Mouse (Mus musculus): Measurements from ENCODE around the gene Pank1.

Gene Pank1

DNA sequence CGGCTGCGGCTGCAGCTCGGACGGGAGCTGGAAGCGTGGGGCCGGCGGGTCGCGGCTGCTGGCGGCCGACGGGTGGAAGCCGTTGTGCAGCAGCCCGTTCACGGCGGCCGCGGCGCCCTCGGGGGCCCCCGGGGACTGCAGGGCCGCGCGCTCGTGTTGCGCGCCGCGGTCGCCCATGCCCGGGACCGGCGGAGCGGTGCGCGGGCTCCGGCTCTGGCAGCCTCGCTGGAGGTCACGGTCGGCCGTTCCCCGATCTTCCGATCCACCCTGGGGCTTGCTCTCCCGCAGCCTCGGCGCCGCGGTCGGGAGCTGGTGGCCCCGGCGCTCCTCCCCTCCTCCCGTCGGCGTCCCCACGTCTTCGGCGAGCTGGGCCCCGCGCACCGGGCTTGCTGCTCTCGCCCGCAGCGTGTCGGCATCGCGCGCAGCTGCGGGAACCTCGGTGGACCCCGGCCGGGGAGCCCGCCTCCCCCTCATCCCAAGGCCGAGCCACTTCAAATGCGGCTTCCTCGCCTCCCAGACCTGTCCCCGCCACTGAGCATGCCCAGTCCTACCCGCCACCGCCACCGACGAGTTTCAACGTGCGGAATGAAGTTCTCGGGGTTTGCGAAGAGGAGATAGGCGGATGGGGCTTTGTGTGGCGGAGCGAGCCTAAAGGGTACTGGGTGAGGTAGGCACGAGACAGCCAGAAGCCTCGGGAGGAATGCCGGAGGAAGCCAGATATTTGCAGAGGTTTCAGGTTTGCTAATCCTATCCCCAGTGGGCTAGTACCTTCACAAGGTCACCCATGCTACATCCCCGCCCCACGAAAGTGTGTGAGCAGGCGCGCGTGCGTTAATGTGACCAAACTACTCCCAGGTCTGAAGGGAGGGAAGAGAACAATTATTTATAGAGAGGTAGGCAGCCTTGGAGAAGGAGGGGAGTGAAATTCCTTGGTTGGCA is at the start of gene Pank1:
Gene Pank1 (minus strand): TSS at position 853 of the 939 bp plus-strand sequence.
- DNase-seq (ENCODE audit: low spot score in 2 of 2): peak; percentile 54 to 56

DNA sequence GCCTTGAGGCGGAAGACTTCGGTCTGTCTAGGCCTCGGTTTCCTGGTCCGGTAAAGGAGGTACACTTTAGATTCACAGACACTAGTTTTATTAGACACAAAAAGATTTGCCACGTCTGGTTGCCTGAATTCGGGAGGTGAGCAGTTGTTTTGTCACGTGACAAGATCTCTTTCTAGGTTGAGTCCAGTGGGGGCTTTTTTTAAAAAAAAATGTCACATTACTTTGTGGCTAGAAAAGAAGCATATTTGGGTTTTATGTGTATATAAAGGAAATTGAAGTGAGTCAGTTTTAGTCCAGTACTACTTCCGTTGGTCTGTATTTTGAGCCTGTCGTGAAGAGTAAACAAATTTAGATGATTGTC is 43.3 kb upstream of the Pank1 start:
- no peak for DNase-seq (ENCODE audit: low spot score in 2 of 2)

DNA sequence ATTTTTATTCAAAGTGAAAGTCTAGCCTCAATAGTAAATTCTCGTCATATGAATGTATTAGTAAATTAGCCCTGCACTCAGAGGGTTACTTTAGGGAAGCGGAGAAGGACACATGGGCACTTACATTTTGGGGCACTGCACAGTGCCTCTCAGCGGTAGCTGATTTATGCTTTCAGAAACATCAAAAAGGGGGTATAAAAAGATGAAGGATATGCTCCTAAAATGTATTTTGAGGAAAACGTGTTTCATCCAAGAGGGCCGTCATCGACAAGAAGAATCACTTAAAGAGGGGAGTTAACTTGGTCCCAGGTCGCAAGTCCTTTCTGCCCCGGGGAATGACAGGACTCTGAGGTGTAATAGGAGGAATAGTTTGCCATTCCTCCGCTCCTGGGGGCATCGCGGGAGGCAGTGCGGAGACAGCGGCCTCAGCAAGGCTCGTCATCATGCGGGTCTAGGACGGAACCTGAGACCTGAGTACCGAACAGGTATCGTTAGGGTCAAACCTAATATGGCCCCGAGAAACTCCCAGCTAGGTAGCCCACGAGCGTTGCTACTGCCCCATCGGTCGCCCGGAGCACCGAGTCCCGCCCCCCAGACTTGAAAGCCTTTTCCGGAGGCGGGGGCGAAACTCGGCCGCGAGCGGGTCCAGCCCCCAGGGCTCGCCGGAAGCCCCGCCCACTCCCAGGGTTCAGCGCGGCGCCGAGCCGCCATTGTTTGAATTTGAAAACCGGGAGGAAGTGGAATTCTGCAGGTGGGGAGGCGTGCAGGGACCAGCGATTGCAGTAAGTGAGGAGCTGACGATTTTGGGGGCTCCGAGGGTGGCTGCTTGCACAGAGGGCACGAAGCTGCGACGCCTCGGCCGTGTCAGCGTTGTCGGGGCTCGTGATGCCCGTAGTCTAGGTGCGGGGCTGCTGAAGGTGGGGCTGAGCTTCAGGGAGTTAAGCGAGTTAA is 42.7 kb upstream of the Pank1 start, which contains the start of gene Kif20b:
Gene Kif20b (plus strand): TSS at position 710 of the 951 bp plus-strand sequence.
- DNase-seq (ENCODE audit: low spot score in 2 of 2): peak; percentile 86 to 93

DNA sequence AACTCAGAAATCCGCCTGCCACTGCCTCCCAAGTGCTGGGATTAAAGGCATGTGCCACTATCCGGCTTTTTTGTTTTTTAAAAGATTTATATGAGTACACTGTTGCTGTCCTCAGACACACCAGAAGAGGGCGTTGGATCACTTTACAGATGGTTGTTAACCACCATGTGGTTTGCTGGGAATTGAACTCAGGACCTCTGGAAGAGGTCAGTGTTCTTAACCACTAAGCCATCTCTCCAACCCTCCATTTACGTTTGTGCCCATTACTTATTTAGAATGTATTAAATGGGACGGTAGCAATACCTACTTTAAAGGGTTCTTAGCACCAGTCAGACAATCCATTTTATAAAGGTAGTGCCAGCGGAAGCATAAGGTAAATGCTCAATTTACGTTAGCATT is 42.0 kb upstream of the Pank1 start:
- peak in 1 of 2 experiments; percentile 10 for DNase-seq (ENCODE audit: low spot score in 2 of 2)

DNA sequence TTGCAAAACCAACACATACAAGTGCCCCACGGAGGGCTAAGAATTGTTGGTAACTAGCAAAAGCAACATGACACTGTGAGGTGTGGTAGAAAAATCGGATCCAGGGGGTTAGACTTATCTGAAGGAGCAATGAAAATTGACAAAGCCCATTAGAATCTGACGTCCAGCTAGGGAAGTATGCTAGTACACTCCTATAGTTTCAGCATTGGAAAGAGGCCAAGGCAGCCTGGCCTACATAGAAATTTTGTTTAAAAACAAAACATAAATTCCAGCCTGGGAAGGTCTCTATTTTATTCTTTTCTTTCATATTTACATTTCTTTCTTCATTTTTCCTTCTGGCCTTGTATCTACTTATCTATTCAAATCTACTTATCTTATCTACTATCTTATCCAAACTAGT is 41.3 kb upstream of the Pank1 start:
- DNase-seq (ENCODE audit: low spot score in 2 of 2): no peak

DNA sequence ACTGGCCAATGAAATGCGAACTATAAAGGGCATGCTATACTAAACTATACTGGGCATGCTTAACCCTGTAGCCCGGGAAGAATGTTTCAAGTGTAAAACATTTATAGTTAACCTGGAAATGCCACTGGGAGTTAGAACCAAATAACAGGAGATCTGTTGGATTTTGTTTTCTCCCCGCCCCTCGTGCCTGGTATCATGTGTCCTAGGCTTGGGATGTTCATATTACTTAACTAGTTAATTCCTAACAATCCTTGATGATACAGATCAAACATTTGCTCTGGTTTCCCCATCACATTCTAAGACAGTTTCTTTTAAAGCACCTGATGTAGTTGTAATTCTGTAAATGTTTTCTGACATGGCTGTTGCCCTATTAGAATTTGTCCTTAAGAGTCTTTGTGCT is 40.8 kb upstream of the Pank1 start:
- no peak for DNase-seq (ENCODE audit: low spot score in 2 of 2)

DNA sequence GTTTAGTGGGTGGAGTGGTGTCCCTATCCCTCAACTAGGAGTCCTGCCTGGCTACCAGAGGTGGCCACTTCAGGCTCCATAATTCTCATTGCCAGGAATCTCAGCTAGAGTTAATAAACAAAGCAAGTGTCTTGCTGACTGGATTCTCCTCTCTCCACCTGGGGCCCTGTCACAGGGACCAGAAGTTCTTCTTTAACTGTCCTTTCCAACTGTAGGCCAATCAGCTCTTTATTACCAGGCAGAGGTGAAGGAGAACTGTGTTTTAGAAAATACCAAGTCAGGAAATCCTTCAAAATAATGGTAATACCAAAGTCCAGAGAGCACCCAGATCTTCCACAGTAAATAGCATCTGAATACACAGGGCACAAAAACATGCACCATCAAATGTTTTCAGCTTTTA is 33.1 kb upstream of the Pank1 start:
- no peak for DNase-seq (ENCODE audit: low spot score in 2 of 2)

DNA sequence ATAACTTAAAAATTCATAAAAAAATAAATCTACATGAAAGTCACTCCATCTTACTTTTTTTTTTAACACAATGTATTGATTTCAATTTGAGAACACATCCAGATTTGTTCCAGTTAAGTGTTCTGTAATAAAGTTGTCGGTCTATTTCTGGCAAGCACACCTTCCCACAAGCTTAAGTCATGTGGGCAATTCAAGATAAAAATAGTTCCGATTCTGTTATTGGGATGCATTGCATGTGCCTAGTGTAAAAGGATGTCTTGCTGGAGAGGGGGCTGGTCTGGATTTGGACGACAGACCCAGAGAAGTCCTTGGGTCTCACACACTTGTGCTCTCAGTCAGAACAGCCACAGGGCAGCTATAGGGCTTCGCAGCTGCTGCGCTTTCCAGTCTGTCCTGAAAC is 27.5 kb upstream of the Pank1 start:
- no peak for DNase-seq (ENCODE audit: low spot score in 2 of 2)

DNA sequence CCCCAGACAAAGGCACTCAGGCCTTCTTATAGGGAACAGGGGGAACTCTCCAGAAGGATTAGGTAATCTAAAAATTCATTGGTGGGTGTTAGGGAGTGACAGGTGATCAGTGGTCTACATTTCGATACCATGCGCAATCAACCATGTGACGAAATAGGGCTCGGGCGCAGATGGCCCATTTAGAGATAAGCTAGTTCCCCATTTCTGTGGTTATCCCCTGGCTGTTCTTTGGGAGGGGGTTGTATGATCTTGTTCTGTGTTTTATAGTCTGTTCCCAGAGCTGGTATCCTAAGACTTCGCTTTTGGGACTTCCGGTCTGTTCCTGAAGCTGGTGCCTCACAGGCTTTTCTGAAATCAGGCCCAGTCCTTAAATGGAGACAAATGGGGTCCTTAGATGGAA is 26.2 kb upstream of the Pank1 start:
- no peak for DNase-seq (ENCODE audit: low spot score in 2 of 2)

DNA sequence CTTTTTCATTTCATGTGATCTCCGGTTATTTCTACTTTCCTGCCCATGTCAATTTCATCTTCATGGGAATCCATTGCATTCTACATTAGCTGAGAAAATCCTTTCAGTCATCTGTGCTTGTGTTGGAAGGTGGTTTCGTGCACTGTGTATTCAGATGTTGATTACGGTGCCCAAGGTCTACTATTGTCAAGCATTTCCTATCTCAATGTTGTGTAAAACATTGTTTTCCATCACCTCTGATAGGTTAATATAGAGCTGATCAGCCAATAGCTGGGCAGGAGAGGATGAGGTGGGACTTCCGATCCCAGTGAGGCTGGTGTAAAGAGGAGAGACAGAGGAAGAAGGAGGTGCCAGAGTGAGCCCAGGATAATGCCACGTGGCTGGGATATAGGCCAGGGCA is 24.8 kb upstream of the Pank1 start:
- no peak for DNase-seq (ENCODE audit: low spot score in 2 of 2)

DNA sequence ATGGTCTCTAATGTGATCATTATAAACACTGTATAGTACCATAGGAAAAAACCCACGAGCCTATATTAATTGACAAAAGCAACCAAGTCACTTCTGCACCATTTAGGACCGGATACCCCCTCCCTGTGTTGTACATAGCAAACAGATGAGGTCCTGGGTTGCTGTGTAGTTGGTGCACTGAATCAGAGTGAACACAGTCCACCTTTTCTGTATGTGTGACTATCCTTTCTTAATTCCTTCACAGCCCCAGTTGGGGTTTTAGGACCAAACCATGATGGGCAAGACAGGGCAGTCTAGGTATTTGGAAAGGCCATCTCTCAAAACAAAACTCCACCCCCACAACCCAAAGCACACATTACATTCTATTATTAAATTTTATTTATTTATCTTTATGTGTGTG is 22.5 kb upstream of the Pank1 start:
- DNase-seq (ENCODE audit: low spot score in 2 of 2): no peak

DNA sequence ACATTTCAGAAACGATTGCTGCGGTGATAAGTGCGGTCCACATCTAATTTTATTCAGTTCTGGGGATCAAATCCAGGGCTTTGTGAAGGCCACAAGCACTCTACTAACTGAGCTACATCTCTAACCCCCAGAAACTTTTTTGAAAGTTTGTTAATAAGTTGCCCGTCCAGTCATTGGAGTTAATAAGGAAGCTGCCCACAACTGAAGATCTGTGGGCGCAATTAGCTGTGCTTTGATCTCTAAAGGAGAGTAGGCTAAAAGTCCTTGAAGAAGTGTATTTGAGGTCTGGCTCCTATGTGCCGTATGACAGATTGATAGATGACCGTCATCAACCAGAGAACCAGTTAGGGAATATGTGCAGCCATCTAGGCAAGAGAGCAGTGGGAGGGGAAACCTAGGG is 22.0 kb upstream of the Pank1 start:
- DNase-seq (ENCODE audit: low spot score in 2 of 2): no peak

DNA sequence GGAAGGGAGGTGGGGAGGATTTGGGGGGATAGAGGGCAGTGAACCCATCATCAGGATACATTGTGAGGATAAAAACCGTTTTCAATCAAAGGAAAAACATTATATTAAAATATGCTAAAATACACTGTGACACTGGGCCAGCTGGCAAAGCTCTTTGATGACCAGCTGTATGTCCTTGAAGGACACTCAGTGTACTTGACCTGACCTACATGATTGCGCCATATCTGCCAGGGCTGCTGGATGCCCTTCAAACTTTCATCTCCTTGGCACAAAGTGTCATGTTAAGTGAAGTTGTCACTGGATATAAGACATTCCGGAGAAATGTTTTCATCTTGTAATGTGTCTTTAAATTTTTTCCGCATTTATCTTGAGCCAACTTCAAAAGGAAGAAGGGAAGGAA is 19.7 kb upstream of the Pank1 start:
- no peak for DNase-seq (ENCODE audit: low spot score in 2 of 2)

DNA sequence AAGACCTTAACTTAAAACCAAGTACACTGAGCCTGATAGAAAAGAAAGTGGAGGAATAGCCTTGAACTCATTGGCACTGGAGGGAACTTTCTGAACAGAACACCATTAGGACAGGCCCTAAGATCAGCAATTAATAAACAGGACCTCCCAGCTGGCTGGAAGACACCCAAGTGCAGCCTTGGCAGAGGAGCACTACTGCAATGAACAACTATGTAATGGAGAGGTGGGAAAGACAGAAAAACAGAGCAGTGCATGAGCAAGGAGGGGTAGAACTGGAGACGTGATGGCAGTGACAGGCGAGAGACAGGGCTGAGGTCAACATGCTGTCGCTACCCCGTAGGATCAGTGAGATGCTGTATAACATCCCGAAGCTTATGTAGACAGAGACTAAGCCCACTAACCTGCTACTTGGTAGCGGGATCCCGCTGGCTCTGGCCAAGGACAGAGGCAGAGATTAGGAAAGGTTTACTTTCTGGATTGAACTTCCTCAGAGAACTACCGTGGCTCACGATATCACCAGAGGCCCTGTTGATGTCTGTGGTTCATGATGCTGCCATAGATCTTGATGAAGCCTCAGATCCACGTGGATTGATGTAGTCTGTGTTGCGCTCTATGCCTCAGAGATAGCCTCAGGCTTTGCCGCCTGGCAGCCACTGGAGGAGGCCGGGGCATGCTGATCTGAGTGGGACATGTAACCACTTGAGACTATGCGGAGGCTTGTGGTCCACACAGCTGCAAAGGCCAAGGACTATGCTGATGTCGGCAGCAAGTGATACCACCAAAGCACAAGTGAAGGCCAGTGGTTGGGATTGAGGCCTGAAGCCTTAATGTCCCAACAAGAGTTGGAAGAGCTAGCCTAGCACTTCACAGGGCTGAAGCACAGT is 18.1 kb upstream of the Pank1 start:
- no peak for DNase-seq (ENCODE audit: low spot score in 2 of 2)

DNA sequence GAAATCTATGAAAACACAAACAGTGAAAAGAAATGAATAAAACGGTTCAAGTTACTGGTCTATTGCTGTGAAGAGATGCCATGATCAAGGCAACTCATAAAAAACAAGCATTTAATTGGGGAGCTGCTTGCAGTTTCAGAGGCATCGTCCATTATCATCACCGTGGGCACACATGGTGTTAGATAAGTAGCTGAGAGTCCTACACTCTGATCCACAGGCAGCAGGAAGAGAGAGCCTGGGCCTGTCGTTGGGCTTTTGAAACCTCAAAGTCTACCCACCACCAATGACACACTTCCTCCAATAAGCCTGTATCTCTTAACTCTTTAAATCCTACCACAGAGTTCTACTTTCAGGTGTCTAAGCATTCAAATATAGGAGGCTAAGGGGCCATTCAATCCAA is 15.8 kb upstream of the Pank1 start:
- no peak for DNase-seq (ENCODE audit: low spot score in 2 of 2)

DNA sequence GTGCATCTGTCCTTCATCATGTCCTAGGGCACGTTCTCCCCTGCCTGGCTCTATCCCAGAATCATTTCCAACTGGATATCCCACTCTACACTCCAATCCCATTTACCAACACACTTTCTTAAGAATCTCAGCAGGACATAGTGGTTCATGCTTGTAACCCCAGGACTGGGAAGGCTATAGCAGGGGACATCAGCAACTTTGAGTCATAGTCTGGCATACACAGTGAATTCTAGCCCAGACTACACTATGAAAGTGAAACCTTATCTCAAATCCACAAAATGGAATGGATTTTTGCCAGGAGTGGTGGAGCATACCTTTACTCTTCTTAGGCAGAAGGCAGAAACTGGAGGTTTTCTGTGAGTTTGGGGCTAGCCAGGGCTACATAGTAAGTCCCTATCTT is 12.3 kb upstream of the Pank1 start:
- DNase-seq (ENCODE audit: low spot score in 2 of 2): no peak

DNA sequence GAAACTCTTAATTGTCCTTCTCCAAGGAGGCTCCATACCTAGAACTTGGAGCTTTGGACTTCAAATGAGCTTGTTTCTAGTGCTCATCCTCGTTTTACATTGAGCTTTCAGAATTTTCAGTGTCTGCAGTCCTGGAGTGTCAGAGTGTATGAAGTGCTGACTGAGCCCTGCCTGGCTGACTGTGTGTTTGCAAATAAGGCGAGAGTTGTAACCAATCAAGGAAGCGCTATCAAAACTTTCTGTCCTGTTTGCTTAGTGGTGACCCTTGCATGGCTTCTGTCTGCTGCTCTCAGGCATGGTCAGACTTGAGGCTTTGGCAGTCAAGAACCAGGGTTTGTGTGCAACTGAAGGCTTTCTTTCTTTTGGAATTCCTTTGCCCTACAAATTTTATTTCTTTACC is 11.7 kb upstream of the Pank1 start:
- DNase-seq (ENCODE audit: low spot score in 2 of 2): no peak

DNA sequence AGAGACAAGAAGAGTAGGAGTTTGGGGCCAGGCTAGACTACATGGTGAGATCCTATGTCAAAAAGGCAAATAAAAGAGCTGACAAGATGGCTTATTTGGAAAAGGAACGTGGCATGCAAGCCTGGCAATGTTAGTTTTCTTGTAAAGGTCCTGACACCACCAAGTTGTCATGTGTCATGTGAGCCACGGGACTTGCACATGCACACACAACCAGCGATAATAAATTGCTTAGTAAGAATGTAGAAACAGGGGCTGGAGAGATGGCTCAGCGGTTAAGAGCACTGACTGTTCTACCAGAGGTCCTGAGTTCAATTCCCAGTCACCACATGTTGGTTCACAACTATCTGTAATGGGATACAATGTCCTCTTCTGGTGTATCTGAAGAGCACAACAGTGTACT is 7.1 kb upstream of the Pank1 start:
- DNase-seq (ENCODE audit: low spot score in 2 of 2): no peak

DNA sequence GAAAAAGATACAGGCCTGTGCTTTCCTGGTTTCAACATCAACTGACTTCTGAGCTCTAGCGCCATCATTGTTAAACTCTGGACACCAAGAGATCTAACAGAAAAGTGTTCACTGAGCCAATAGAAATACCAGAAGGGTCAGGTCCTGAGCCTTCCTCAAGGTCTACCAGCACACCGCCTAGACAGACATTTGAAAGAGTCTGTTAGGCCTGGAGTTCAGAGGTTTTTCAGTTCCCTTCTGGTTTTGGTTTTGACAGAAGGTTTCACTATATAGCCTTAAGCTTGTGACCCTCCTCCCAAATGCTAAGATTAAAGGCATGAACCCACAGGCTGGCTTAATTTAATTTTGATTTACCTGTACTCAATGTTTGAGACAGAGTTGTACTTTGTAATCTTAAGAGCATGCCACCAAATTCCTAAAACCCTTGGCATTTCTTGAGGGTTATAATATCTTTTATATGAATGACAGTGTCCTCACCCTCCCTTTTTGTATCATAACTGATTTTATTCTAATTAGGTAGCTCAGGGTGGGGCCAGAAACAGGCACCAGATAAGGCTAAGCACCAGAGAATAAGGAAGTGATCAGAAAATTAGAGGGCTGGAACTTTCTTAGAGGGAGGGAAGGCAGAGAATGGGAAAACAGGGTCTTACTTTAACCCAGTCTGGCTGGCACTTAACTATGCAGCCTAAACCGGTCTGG is 4.4 kb upstream of the Pank1 start:
- no peak for DNase-seq (ENCODE audit: low spot score in 2 of 2)

DNA sequence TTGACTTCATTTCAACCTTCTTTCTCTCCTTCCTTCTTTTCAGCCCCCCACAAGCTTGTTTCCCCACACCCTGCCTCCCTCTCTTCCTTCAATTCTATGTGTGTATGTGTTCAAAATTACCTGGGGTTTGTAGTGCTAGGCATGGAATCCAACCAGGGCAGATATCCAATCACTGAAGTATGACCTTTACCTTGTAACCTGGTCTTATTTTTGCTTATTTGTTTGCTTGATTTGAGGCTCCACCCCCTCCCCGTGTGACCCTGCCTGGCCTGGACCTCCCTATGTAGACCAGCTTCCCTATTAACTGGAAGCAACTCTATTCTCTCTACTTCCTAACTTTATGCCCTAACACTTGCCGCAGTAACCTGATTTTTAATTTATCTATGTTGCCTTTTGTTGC is 3.2 kb upstream of the Pank1 start:
- no peak for DNase-seq (ENCODE audit: low spot score in 2 of 2)

DNA sequence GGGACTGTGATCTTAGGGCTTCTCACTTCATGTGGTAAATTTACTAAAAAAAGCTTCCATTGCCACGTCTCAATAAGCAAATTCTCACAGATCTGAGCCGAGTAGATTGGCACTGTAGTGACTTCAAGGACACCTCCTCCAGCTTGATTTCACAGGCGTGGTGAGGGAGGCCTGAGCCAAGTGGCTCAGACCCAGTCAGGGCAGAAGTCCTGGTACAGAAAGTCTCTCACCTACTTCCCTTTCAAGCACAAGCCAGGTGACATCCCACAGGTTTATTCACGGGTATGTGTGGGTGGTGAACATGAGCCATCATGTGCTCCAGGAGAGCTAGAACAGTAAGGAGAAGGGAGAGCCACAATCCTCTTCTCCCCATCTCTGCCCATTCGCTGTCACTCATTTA is 1.9 kb upstream of the Pank1 start:
- no peak for DNase-seq (ENCODE audit: low spot score in 2 of 2)

Data from thymus, postnatal 10 days (tissue).